Mouse (Mus musculus): ENCODE measurements at regions not wholly inside any gene's neighbourhood (a gene's known extent, or its start where the extent isn't known, plus 50 kb on each side); places are given as distances from the start of the nearest gene placed in this dataset.

- Histone ChIP-seq H3K9me3 (ENCODE audit: control insufficient read depth, low read length) (no peaks in the 10 kb centered on the region), H3K9ac (ENCODE audit: low read length) (no peak overlapping the region), H3K36me3 (ENCODE audit: control insufficient read depth, insufficient read depth, low read length) (no peaks in the 10 kb centered on the region), H3K4me1 (ENCODE audit: control insufficient read depth, insufficient read depth, low read length) (peaks cover 5% of the 10 kb centered on the region; the same call in 1 of the 2 replicates), H3K4me3 (ENCODE audit: low read depth, low read length) (no peak overlapping the region), H3K27ac (replicated peaks; ENCODE audit: low read depth, low read length) (no peak overlapping the region), H3K27me3 (ENCODE audit: control insufficient read depth, insufficient read depth, low read length) (no peaks in the 10 kb centered on the region), H3K4me2 (ENCODE audit: low read depth, severe bottlenecking) (no peak overlapping the region)
- 81% methylated on average over 10 of the region's 10 CpGs for WGBS
- ATAC-seq (ENCODE audit: insufficient number of reproducible peaks, low FRiP score, low TSS enrichment, low read depth), result no peak
- no peak for DNase-seq (ENCODE audit: low spot score)
Observed at GRCm38 (mm10) chr11:45241671-45242070, 610.2 kb upstream of the Clint1 start.

DNA sequence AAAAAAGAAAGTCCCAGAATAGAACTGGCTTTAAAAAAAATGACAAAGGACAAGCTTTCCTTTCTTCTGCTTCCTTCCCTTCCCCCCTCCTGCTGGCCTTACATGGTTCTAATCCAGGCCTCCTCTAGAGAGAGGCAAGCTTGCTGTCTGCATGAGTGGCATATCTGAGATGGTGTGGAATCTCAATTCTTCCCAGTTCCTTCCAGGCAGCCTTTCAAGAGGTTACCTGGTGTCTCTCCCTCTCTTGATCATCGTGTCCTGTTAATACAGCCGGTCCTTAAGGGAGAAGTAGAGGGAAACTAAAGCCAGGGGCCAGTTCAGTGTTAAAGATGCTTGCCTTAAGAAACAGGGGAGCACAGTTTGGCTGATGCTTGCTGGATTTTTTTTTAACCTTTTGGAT, 607.1 kb upstream of the Clint1 start:
- ATAC-seq (ENCODE audit: insufficient number of reproducible peaks, low FRiP score, low TSS enrichment, low read depth), result no peak
- no peak for DNase-seq (ENCODE audit: low spot score)
- Histone ChIP-seq H3K4me3 (ENCODE audit: low read depth, low read length) (no peak overlapping the region), H3K9me3 (ENCODE audit: control insufficient read depth, low read length) (no peaks in the 10 kb centered on the region), H3K4me2 (ENCODE audit: low read depth, severe bottlenecking) (no peak overlapping the region), H3K27ac (replicated peaks; ENCODE audit: low read depth, low read length) (no peak overlapping the region), H3K27me3 (ENCODE audit: control insufficient read depth, insufficient read depth, low read length) (no peaks in the 10 kb centered on the region), H3K36me3 (ENCODE audit: control insufficient read depth, insufficient read depth, low read length) (no peaks in the 10 kb centered on the region), H3K4me1 (ENCODE audit: control insufficient read depth, insufficient read depth, low read length) (peaks cover 5% of the 10 kb centered on the region; the same call in 1 of the 2 replicates), H3K9ac (ENCODE audit: low read length) (no peak overlapping the region)
- WGBS, result 86% methylated on average over 2 of the region's 2 CpGs

DNA sequence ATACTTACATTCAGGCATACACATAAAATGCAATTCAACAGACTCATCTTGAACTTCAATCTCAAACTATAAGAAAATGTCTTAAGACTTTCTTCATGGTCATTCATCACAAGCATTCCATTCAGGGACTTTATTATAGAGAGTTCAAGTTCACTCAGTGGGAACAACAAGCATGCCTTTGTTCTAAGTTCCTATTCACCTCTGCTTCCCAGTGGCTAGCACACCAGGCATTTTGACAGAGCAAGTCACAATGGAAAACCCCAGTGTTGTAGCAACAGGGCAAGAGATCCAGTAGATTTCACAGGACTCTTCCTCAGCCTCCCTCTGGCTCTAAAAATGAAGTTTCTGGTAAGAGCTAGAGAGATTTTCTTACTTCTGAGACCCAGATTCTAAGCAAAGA, 595.8 kb upstream of the Clint1 start:
- Histone ChIP-seq H3K4me3 (ENCODE audit: low read depth, low read length) (no peak overlapping the region), H3K27me3 (ENCODE audit: control insufficient read depth, insufficient read depth, low read length) (no peaks in the 10 kb centered on the region), H3K27ac (replicated peaks; ENCODE audit: low read depth, low read length) (no peak overlapping the region), H3K4me1 (ENCODE audit: control insufficient read depth, insufficient read depth, low read length) (peaks cover 3% of the 10 kb centered on the region; the same call in 1 of the 2 replicates), H3K4me2 (ENCODE audit: low read depth, severe bottlenecking) (no peak overlapping the region), H3K9me3 (ENCODE audit: control insufficient read depth, low read length) (peaks cover 2% of the 10 kb centered on the region; the same call in 1 of the 2 replicates), H3K36me3 (ENCODE audit: control insufficient read depth, insufficient read depth, low read length) (no peaks in the 10 kb centered on the region), H3K9ac (ENCODE audit: low read length) (no peak overlapping the region)
- no peak for ATAC-seq (ENCODE audit: insufficient number of reproducible peaks, low FRiP score, low TSS enrichment, low read depth)
- DNase-seq (ENCODE audit: low spot score), result no peak

- no peak overlapping the region for H3K4me2 ChIP-seq (ENCODE audit: low read depth, severe bottlenecking)
- 83% methylated on average over 7 of the region's 7 CpGs for WGBS
- no peaks in the 10 kb centered on the region for H3K27me3 ChIP-seq (ENCODE audit: control insufficient read depth, insufficient read depth, low read length)
- H3K27ac ChIP-seq (replicated peaks; ENCODE audit: low read depth, low read length), result no peak overlapping the region
- no peak overlapping the region for H3K4me3 ChIP-seq (ENCODE audit: low read depth, low read length)
- H3K36me3 ChIP-seq (ENCODE audit: control insufficient read depth, insufficient read depth, low read length), result no peaks in the 10 kb centered on the region
- DNase-seq (ENCODE audit: low spot score) (no peak), ATAC-seq (ENCODE audit: insufficient number of reproducible peaks, low FRiP score, low TSS enrichment, low read depth) (no peak)
- H3K4me1 ChIP-seq (ENCODE audit: control insufficient read depth, insufficient read depth, low read length), result no peaks in the 10 kb centered on the region
- no peak overlapping the region for H3K9ac ChIP-seq (ENCODE audit: low read length)
- no peaks in the 10 kb centered on the region for H3K9me3 ChIP-seq (ENCODE audit: control insufficient read depth, low read length)
Observed at GRCm38 (mm10) chr11:45262198-45262597, 589.7 kb upstream of the Clint1 start.

GRCm38 (mm10) chr11:45264001-45264400, 587.9 kb upstream of the Clint1 start:
- 73% methylated on average over 3 of the region's 3 CpGs for WGBS
- Histone ChIP-seq H3K4me3 (ENCODE audit: low read depth, low read length) (no peak overlapping the region), H3K4me1 (ENCODE audit: control insufficient read depth, insufficient read depth, low read length) (no peaks in the 10 kb centered on the region), H3K9ac (ENCODE audit: low read length) (no peak overlapping the region), H3K27ac (replicated peaks; ENCODE audit: low read depth, low read length) (no peak overlapping the region), H3K9me3 (ENCODE audit: control insufficient read depth, low read length) (no peaks in the 10 kb centered on the region), H3K27me3 (ENCODE audit: control insufficient read depth, insufficient read depth, low read length) (no peaks in the 10 kb centered on the region), H3K4me2 (ENCODE audit: low read depth, severe bottlenecking) (no peak overlapping the region), H3K36me3 (ENCODE audit: control insufficient read depth, insufficient read depth, low read length) (no peaks in the 10 kb centered on the region)
- ATAC-seq (ENCODE audit: insufficient number of reproducible peaks, low FRiP score, low TSS enrichment, low read depth) (no peak), DNase-seq (ENCODE audit: low spot score) (no peak)

- DNase-seq (ENCODE audit: low spot score) (no peak), ATAC-seq (ENCODE audit: insufficient number of reproducible peaks, low FRiP score, low TSS enrichment, low read depth) (no peak)
- H3K9me3 ChIP-seq (ENCODE audit: control insufficient read depth, low read length), result no peaks in the 10 kb centered on the region
- H3K27me3 ChIP-seq (ENCODE audit: control insufficient read depth, insufficient read depth, low read length), result no peaks in the 10 kb centered on the region
- no peaks in the 10 kb centered on the region for H3K4me1 ChIP-seq (ENCODE audit: control insufficient read depth, insufficient read depth, low read length)
- H3K36me3 ChIP-seq (ENCODE audit: control insufficient read depth, insufficient read depth, low read length), result no peaks in the 10 kb centered on the region
- H3K4me2 ChIP-seq (ENCODE audit: low read depth, severe bottlenecking), result no peak overlapping the region
- WGBS, result 78% methylated on average over 17 of the region's 17 CpGs
- H3K9ac ChIP-seq (ENCODE audit: low read length), result no peak overlapping the region
- no peak overlapping the region for H3K4me3 ChIP-seq (ENCODE audit: low read depth, low read length)
- H3K27ac ChIP-seq (replicated peaks; ENCODE audit: low read depth, low read length), result no peak overlapping the region
Observed at GRCm38 (mm10) chr11:45265171-45265988, 586.5 kb upstream of the Clint1 start.

- Histone ChIP-seq H3K27me3 (ENCODE audit: control insufficient read depth, insufficient read depth, low read length) (no peaks in the 10 kb centered on the region), H3K4me2 (ENCODE audit: low read depth, severe bottlenecking) (no peak overlapping the region), H3K4me1 (ENCODE audit: control insufficient read depth, insufficient read depth, low read length) (no peaks in the 10 kb centered on the region), H3K27ac (replicated peaks; ENCODE audit: low read depth, low read length) (no peak overlapping the region), H3K4me3 (ENCODE audit: low read depth, low read length) (no peak overlapping the region), H3K9me3 (ENCODE audit: control insufficient read depth, low read length) (no peaks in the 10 kb centered on the region), H3K36me3 (ENCODE audit: control insufficient read depth, insufficient read depth, low read length) (no peaks in the 10 kb centered on the region), H3K9ac (ENCODE audit: low read length) (no peak overlapping the region)
- ATAC-seq (ENCODE audit: insufficient number of reproducible peaks, low FRiP score, low TSS enrichment, low read depth), result no peak
- 83% methylated on average over 4 of the region's 4 CpGs for WGBS
- DNase-seq (ENCODE audit: low spot score), result no peak
Observed at GRCm38 (mm10) chr11:45265989-45266302, 585.9 kb upstream of the Clint1 start.

DNA sequence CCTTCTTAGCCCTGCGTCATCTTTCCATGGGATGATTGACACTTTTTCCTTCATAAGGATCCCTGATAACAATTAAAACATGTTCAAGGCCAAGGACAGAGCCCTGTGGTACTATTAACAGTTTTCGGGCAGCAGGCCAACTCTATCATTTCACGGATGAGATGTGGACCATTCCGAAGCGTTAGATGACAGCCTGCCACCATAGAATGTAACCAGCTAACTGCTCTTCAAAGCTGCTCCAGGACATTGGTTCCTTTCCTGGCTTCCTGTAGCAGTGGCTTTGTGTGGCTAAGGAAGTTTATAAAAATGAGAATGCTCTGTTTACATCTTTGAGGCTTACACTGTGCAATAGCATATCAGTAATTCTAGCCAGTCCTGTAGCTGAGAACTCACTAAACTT, 582.6 kb upstream of the Clint1 start:
- H3K9ac ChIP-seq (ENCODE audit: low read length), result no peak overlapping the region
- no peaks in the 10 kb centered on the region for H3K36me3 ChIP-seq (ENCODE audit: control insufficient read depth, insufficient read depth, low read length)
- H3K27ac ChIP-seq (replicated peaks; ENCODE audit: low read depth, low read length), result no peak overlapping the region
- H3K4me2 ChIP-seq (ENCODE audit: low read depth, severe bottlenecking), result no peak overlapping the region
- DNase-seq (ENCODE audit: low spot score) (no peak), ATAC-seq (ENCODE audit: insufficient number of reproducible peaks, low FRiP score, low TSS enrichment, low read depth) (no peak)
- 93% methylated on average over 5 of the region's 5 CpGs for WGBS
- H3K9me3 ChIP-seq (ENCODE audit: control insufficient read depth, low read length), result no peaks in the 10 kb centered on the region
- no peaks in the 10 kb centered on the region for H3K4me1 ChIP-seq (ENCODE audit: control insufficient read depth, insufficient read depth, low read length)
- H3K4me3 ChIP-seq (ENCODE audit: low read depth, low read length), result no peak overlapping the region
- H3K27me3 ChIP-seq (ENCODE audit: control insufficient read depth, insufficient read depth, low read length), result no peaks in the 10 kb centered on the region

DNA sequence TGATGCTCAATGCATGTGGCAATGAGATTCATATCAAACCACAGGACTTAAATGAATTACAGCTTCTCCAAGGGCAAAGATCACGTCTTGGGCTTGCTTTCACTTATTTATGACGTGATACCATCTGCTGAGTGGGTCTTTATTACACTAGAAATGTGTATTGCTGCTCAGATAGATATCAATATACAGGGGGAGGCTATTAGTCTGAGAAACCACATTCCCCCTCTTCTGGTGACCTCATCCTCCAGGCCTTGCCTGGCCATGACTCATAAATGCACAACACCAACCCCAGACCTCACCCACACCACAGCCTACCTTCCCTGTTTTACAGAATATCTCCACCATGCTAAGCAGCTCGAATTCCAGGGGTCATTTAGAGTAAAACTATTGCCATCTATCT, 580.6 kb upstream of the Clint1 start:
- Histone ChIP-seq H3K4me3 (ENCODE audit: low read depth, low read length) (no peak overlapping the region), H3K4me2 (ENCODE audit: low read depth, severe bottlenecking) (no peak overlapping the region), H3K4me1 (ENCODE audit: control insufficient read depth, insufficient read depth, low read length) (0 out of 2 replicates have a peak, but pooled peaks cover 2% of the 10 kb centered on the region), H3K9me3 (ENCODE audit: control insufficient read depth, low read length) (no peaks in the 10 kb centered on the region), H3K36me3 (ENCODE audit: control insufficient read depth, insufficient read depth, low read length) (no peaks in the 10 kb centered on the region), H3K27me3 (ENCODE audit: control insufficient read depth, insufficient read depth, low read length) (no peaks in the 10 kb centered on the region), H3K9ac (ENCODE audit: low read length) (no peak overlapping the region), H3K27ac (replicated peaks; ENCODE audit: low read depth, low read length) (no peak overlapping the region)
- DNase-seq (ENCODE audit: low spot score) (no peak), ATAC-seq (ENCODE audit: insufficient number of reproducible peaks, low FRiP score, low TSS enrichment, low read depth) (no peak)
- 60% methylated on average over 3 of the region's 3 CpGs for WGBS
